Mouse (Mus musculus): ENCODE measurements at regions not wholly inside any gene's neighbourhood (a gene's known extent, or its start where the extent isn't known, plus 50 kb on each side); places are given as distances from the start of the nearest gene placed in this dataset.

- no peak for DNase-seq
Observed at GRCm38 (mm10) chr5:52092273-52092672, 98.0 kb downstream of the Dhx15 start.

DNA sequence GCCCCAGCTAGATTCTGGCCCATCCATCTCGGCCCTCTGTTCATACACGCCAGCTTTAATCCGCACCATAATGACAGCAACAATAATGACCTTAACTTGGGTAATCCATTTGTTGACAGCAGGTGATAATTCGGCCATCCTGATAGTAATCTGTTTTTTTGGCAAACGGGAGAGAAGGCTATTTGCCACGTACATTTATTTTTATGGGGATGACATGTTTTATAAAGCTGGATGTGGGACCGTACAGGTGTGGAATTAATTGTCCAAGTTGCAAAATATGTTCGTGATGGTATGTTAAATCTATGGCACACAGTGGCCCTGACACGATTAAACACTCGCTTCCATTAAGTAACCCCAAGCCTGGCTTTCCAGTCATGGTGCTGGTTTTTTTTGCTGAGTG, 102.2 kb downstream of the Dhx15 start:
- DNase-seq = no peak

DNA sequence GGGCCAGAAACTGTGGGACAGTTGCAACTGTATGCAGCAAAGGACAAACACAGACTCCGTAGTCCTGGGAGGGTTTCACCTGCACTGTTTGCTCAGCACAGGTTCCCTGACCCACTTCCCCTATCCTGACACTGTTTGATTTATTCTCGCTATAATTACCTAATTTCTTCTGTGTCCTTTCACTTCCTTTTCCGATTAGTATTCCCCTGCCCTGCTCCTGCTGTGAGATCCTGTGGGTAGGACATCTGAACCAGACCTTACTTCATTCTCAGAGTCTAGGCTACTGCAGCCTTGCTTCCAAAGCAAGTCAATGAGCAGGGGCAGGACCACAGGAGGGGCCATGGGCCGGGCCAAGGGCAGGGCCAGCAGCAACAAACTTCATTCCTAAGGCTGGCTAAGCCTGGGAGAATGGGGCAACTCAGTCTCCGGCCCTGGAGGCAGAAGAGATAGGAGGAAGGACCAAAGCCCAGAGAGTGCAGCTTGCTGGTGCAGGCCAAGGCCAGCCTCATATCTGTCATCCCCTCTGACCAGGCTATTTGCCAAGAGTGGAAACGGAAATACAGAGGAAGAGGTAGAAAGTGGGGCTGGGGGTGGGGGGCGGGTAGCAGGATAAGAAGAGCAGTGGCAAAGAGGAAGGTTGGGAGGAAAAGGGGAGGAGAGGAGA, 103.4 kb downstream of the Dhx15 start:
- no peak for DNase-seq

DNA sequence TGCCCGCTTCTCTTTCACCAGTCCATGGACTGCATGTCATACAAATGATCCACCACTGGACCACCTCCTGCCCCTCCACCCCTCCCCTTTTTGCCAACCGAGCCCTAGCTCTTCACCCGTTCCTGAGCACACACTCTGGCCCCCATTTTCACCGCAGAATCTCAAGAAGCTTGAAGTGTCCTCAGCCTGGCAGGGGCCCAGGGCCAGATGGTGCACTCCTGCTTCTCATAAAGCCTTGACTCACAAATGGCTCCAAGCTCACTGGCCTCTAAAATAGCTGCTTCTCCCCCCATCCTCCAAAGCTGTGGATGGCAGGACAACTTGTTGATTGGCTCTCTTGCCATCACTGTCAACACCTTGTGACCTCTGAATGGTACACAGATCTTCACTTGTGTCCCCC, 110.0 kb downstream of the Dhx15 start:
- no peak for DNase-seq

DNA sequence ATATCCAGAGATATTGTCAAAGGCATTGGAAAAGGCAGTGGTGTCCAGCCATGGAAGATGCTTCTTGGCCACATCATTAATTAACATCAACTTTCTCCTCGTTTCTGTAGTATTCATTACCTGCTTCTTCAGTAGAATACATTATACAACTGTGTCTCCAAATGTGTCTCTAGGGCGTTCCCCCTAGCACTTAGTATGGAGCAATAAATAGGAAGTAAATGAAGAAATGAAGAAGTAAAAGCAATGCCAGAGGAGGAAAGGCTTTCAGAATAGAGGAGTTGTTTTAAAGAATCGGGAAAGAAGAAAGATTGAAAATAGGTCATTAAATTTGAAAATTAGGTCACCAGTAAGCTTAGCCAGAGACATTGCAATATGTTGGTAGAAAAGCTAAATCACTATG, 112.6 kb downstream of the Dhx15 start:
- no peak for DNase-seq

- no peak for DNase-seq
Observed at GRCm38 (mm10) chr5:52075096-52075495, 115.2 kb downstream of the Dhx15 start.

DNA sequence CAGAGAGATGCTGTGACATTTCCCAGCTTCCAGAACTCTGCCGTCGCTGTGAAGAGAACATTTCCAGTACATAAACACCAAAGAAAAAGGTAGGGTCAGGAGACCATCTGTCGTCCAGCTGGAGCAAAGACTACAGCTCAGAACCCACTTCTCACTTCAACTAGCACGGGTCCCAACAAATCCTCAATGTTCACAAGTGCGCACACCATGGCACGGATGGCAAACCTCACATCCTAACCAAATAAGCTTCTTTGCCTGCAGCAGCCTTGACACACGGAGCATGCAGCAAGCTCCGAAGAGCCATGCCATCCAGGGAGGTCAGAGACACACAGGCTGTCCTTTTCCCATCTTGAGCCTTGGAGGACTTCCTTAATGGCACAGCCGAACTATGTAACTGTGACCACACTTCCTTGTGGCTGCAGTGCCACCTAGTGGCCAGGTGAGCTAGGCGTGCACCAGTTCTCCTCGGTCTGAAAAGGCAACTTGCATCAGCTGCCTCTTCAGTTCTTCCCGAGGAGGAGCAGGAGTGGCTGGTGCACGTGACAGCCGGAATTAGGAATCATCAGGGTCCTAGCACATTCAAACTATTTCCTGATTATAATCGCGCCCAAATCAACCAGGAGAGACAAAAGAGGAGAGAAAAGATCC, 125.4 kb downstream of the Dhx15 start:
- DNase-seq = peak; percentile 79 to 81

- DNase-seq = no peak
Observed at GRCm38 (mm10) chr5:52062214-52062613, 128.1 kb downstream of the Dhx15 start.

DNA sequence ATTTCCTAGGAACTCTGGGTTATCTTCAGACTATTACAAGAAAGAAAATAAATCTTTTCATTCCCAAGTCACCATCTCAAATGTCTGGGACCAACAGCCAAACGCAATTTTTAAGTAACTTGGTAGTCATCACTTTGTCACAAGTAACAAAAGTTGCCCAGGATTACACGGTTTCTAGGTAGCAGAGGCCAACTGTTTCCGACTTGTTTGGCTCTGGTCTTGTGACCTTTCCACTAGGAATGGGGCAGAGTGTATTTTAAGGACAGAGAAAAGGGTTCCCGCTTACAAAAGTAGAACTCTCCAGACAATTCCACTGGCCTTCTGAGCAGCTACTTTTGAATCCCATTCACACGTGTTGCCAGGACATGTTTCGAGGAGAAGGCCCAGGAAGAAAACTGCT, 129.1 kb downstream of the Dhx15 start:
- DNase-seq = no peak

DNA sequence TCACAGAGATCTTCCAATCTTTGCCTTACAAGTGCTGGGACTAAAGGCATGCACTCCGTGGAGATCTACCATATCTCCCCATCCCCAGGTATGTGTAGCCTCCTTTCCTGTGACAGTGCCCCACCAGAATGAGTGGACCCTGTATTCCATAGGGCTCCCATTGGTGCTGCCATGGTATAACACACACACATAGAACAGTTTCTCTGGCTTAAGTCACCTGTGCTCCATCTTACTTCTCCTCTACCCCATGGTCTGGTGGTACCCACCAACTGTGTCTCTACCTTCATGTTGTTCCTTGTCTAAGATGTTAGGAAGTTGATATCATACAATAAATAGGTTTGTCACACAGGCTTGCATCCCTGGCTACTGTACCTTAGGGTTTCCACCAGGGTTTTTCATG, 133.1 kb downstream of the Dhx15 start:
- DNase-seq = no peak

DNA sequence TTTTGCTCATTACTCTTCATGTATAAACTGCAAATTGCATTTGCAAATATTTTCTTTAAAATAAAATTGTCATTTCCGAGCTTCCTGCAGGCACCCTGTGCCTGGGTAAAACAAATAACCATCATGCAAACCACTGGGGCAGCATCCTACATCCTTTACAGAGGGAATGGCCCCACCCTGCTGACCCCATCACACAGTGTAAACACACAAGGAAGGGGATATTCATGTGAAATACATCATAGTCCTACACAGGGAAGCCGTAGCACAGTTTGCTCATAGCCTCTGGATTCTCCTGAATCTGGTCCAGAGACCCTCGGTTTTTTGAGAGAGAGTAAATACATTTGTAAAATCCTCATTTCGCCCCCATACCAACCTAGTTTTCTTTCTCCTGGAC, 138.2 kb downstream of the Dhx15 start:
- no peak for DNase-seq

DNA sequence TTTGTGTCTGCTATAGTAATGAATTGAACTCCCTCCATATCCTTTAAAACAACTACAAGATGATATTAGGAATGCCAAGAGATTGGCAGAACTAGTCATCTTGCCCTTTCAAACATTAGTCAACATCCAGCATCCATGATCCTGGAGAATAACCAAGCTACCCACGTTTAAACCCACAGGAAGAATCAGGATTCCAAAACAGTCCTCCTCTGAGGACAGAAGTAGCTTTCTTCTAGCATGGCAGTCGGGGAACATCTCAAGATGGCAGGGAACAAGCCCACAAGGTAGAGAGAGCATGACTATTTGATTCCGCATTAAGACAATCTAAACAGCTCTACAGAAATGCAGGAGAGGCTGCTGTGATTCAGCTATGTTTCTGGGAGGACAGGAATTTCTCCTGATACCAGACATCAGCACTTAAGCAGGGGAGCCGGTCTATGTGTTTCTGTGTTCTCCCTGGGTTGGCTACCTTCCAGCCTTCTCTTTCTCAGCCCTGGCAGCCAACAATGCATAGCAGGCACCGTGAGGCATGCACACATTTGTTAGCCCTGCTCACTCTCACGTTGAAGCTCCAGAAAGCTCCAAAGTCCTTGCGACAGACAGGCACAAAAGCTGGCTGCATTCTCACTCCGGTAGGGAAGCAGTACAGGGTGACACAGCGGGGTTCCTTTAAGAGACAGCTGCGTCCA, 138.8 kb downstream of the Dhx15 start:
- DNase-seq = no peak

- DNase-seq = no peak
Observed at GRCm38 (mm10) chr5:52048790-52049189, 141.5 kb downstream of the Dhx15 start.

GRCm38 (mm10) chr5:52046704-52047103, 143.6 kb downstream of the Dhx15 start:
- DNase-seq = no peak

DNA sequence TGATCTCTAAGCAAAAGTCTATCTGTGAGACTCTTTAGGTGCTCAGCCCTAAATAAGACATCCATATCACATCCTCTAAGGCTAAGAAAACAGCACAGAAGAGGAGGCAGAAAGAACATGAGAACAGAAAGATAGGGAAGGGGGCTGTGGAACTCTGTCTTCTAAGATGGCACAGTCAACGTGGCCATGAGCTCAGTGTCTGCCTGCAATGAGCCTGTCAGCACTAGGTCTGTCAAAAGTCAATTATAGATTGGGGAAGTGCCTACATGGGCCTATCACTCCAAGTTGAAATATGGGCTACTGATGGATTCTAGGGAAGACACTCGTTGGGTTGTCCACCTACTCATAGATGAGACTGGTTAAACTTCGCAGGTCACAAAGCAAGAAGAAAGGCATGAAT, 146.2 kb downstream of the Dhx15 start:
- DNase-seq = no peak

DNA sequence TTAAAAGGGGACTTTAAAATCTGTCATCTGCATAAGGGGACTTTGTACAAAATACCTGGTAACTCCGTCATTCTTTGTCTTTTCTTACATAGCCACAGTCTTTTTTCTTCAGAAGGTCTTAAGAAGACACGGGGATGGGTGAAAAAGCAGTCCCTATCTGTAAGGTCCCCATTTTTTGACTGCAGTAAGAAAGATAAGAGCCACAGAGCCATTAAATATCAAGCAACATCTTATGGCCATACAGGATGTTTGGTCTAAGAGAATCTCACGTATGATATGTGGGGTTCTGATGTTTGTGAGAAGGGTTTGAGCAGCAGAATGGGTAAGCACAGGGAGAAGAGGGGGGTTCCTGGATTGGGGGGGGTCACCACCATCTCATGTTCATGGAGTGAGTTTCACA, 148.9 kb downstream of the Dhx15 start:
- no peak for DNase-seq

GRCm38 (mm10) chr5:52040427-52041312, 149.6 kb downstream of the Dhx15 start:
- DNase-seq = no peak

- no peak for DNase-seq
Observed at GRCm38 (mm10) chr5:52035339-52035738, 155.0 kb downstream of the Dhx15 start.

- DNase-seq = no peak
Observed at GRCm38 (mm10) chr5:52027478-52027877, 162.8 kb downstream of the Dhx15 start.

DNA sequence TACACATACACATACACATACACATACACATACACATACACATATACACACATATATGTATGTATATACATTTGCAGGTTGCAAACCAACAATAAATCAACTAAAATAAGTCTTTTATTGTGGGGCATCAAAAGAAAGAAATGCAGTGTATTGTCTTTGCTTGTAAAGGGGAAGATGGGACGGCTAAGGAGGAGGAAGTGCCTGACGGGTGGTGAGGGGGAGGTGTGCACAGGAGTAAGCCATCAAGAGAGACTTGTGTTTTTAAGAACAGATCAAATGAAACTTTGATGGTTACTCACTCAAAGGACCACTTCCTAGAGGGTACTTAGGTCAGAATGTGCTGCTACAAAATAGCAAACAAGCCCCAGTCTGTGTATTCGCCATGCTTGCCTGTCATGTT, 164.2 kb downstream of the Dhx15 start:
- DNase-seq = no peak

DNA sequence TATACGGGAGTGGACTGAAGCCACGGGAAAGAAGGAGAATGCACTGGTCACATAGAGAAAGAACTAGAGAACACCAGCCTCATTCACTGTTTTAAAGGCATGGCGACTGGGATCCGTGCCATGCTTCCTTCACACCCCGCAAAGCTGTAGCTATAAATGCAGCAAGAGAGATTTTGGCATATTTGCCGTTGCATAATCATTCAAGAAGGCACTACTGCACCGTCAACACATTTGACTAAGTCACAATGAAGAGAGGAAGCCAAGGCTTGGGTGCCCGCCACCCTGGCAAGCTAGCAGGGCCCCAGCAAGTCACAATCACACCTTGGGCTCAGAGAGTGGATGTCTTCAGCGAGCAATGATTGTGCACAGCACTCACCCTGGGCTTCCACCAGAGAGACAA, 167.1 kb downstream of the Dhx15 start:
- no peak for DNase-seq

DNA sequence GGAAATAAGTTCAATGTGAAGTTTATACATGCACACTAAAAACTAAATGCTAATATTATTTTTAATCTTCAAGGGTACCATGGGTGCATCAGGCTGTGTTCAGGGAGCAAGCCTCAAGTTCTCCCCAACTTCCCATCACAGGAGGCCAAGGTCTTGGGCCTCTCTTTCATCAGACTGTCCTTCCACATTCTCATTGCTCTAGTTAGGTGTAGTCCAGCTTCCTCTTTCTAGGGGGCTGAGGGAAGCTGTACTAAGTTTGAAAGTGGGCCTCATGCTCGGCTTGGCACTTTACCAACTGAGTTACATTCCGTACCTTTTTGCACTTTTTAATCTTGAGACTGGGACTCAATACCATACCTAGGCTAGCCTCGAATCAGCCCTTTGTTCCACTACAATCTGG, 173.3 kb downstream of the Dhx15 start:
- no peak for DNase-seq

- no peak for DNase-seq
Observed at GRCm38 (mm10) chr5:52015786-52016185, 174.5 kb downstream of the Dhx15 start.

Data from lung, postnatal 4 days (tissue).